Mouse (Mus musculus) granulocyte monocyte progenitor cell, adult 5-6 weeks (primary cell): ENCODE measurements at regions not wholly inside any gene's neighbourhood (a gene's known extent, or its start where the extent isn't known, plus 50 kb on each side); places are given as distances from the start of the nearest gene placed in this dataset.

Experiments
- ATAC-seq: replicated peaks from 2 replicates; pipeline ENCODE4 v1.8.0; 2016; ENCODE audit warnings: mild to moderate bottlenecking, moderate TSS enrichment, inconsistent platforms; ENCODE audit not compliant: poor library complexity, severe bottlenecking

DNA sequence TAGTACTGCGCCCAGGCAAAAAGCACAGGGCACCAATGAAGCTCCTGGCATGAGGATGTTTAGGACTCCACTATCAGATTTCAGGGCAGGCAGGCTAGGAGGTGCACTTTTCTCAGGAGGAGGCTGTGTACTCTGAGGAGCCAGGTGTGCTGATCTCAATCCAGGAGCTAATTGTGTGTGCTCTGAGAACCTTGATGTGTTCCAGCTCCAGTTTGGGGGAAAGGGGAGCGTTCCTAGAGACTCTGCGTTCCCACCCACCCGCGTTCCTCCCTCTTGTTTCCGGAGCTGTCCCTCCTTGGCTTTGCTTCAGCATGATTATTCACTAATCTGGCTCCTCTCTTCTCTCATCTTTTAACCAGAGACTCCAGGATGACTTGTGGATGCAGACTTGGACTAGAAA is 195.2 kb downstream of the Icos start:
- ATAC-seq, result no peak

DNA sequence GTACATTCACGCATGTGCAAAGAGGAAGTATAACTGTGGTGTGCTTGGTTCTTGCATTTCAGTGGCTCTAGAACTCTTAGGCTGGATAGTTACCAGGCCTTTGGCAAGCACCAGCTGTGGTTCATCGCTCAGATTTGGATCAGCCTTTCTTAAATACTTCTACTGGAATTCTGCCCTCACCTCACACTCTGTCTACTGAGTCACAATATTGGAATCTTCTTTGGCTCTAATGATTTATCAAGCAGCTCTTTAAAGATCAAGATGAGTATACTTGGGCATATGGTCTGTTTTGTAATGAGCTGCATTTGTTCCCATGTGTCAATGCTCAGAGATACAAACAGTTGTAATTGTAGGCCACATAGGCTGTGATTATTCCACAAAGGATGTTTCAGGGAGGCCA is 197.5 kb downstream of the Icos start:
- ATAC-seq, result no peak

GRCm38 (mm10) chr1:61179461-61179860 is 201.7 kb downstream of the Icos start:
- ATAC-seq, result no peak

DNA sequence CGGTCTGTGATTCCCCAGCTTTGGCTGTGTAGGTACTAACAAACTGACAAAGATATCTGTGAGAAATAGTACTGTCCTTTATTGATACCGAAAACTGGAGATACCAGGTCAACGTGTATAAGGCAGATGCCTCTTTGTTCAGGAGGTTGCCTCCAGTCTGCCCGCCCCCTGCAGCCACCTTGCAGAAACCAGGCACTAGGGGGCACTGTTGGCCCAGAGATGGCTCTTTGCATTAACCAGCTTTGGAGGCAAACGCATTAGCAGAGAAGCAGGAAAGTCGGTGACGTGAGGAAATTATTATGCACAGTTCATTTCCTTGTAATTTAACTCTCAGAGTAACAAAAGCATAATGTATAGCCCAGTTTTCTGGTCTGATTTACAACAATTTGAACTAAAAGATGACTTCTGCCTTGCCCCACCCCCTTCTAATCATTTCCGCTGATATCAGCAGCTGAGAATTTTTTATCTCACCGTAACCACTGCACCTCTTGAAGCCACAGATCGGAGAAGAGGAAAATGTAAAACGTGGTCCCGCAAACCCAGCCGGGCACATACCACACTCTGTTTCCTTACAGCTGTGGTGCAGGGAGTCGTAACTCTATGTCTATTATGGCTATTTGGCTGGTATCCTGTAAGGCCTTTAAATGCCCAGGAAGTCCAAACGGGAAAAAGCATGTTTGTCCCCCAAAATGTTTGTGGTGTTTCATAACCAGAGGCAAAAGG is 203.5 kb downstream of the Icos start:
- peak; percentile 97 for ATAC-seq

GRCm38 (mm10) chr1:61187381-61188100 is 209.8 kb downstream of the Icos start:
- peak; percentile 89 for ATAC-seq

DNA sequence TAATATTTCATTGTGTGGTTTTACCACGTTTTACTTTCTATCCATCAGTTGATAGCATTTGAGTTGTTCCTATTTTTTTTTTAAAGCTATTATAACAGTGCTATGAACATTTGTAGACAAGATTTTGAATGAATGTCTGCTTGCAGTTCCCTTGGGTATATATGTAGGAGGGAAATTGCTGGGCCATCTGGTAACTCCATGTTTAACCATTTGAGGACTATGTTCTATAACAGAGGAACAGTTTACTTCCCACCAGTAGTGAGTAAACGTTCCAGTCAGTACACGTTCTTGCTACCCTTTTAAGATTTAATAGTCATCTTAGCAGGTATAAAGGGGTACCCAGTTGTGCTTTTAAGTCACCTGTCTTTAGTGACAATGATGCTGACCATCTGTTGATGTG is 213.2 kb downstream of the Icos start:
- no peak for ATAC-seq

DNA sequence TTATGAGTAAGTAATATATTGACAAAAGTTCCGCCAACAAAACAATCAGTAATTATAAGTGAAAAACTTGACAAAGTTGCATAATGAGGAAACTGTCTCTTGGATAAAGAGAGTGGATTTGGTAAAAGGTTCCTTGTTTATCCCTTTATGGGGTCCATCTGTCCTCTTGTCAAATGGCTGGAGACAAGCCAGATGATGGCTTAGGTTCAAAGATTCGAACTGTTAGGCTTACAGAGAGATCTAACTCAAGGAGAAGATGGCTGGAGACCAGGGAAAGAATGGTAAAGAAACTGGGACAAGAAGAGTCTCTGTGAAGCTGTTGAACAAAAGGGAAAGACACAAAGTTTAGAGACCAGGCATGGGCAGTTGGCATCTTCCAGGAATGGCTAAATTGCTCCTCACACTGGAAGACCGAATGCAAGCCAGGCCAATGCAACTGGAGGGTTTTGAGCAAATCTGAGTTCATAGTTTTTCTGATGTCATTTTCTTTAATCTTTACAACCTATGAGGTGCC is 220.9 kb downstream of the Icos start:
- ATAC-seq, result no peak

DNA sequence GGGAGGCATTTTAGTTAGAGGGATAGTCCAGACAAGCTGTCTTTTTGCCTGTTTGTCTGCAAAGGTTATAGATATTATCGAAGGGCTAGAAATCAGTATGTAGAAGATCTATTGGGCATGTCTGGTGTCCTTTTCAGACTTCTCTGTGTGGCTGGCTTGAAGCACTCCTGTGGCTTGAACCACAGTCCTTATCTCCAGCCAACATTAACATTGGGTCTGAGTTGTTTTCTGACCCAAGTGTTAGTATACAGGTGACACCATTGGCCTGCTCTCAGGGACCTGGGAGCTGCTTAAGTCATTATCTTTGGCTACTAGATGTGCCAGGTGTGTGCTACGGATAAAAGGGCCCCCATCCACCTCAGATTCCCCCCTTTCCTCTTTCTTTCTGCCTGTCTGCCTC is 223.3 kb downstream of the Icos start:
- no peak for ATAC-seq

DNA sequence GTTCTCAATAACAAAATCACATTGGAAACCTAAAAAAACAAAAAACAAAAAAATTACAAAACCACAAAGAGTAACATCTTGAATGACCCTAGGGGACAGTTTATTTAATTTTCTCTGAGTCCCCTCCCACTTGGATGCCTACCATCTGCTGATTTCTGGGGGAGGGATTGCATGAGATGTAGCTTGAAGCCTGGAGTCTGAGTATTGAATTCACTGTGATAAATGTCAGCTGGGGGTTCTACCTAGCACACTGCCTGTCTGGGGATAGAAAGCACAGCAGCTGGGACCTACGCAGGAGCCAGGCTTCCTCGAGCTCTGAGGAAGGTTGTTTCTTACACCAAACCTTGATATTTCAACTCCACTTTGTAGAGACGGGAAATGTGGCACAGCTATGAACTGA is 224.4 kb downstream of the Icos start:
- no peak for ATAC-seq

DNA sequence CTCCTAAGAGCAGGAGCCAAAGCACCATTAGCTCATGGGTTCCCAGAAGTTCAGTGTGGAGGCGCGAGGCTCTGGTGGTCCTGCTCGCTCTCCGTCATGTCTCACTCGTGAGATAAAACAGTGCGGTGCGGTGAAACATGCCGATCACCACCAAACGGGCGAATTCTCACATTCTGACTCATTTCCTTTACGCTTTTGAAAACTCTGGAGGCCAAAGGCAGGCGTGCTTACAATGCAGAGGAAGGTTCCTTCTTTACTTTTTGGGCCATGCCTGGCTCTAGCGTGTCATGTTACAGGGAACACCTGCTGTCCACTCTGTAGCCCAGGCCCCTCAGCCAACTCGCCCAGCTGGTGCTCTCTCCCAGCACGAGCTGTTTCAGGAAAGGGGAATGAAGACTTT is 225.4 kb downstream of the Icos start:
- no peak for ATAC-seq

GRCm38 (mm10) chr1:61203612-61204011 is 225.9 kb downstream of the Icos start:
- ATAC-seq, result no peak

DNA sequence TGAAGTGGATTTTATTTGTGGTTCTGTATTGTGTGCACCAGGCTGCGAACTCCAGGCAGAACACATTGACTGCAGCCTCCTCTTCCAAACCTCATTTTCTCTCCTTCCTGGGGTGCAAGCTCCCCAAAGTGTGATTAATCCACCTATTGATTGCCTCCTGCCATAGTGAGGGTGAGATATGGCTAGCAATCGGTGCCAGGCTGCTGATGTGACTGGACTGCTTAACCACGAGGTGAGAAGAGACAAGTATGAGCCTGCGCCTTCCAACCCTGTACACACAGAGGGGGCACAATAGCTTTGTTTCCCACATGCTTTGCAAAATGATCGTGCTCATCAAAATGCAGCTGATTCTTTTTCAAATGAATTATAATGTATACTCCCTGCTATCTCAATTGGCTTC is 227.4 kb downstream of the Icos start:
- ATAC-seq, result no peak

- ATAC-seq, result no peak
Observed at GRCm38 (mm10) chr1:61206861-61207380, 229.2 kb downstream of the Icos start.

DNA sequence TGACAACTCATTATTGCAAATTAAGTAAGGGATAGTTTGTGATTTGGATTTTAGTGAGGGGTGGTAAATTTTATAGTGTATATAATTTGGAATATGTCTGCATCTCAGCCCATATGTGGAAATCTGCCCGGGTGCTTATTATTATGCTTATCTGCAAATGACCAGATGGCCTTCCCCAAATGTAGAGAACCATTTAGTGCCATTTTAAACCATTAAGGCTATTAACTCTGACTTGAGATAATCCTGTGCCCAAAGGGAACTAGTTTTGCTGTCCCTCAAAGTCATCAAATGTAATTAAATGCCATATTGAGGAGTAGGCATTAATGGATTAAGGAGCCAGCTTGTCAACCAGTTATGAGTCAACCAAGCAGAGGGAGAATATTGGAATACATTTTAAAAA is 230.7 kb downstream of the Icos start:
- no peak for ATAC-seq

GRCm38 (mm10) chr1:61221131-61221530 is 243.4 kb downstream of the Icos start:
- ATAC-seq, result no peak

- ATAC-seq, result no peak
Observed at GRCm38 (mm10) chr1:61228942-61229341, 251.2 kb downstream of the Icos start.

DNA sequence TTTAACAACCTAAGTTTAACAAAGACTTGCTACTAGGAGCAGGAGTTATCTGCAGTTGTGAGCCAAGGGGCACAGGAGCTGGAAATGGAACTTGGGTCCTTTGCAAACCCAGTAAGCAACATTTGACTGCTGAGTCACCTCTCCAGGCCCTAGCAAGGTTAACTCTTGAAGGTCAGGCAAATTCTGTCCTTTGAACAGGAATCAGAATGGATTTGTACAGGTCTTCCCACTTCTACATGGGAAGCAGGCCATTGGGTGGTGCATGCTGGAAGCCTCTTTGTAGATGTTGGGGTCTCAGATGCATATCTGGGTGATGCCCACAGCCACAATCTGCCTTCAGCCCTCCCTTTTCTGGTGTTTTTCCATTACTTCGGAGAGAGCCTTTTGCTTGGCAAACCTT is 255.3 kb downstream of the Icos start:
- ATAC-seq, result no peak

- ATAC-seq, result no peak
Observed at GRCm38 (mm10) chr1:61233476-61234297, 256.0 kb downstream of the Icos start.

GRCm38 (mm10) chr1:61234298-61234682 is 256.6 kb downstream of the Icos start:
- ATAC-seq, result no peak

- ATAC-seq, result no peak
Observed at GRCm38 (mm10) chr1:61236511-61236910, 258.8 kb downstream of the Icos start.

DNA sequence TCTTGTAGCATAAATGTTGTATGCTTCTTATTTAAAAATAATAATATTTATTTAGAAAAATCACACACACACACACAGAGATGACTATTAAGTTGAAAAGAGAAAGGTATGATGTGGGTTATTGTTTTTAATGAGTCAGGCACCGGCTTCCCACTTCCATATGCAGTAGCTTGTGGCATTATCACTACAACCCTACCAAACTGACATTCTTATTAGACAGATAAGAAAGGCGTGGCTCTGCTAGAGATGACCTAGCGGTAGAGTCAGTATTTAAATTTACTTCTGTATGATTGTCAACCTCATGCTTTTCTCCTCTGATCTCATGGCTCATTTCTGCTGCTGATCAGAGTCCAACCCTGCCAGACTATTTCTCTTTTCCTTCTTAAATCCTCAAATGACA is 260.9 kb downstream of the Icos start:
- no peak for ATAC-seq
